Mouse (Mus musculus) stomach, postnatal 0 days (tissue): ENCODE measurements around the gene Kalrn. TPM values are rescaled to one million over a fixed set of nuclear protein-coding genes. Genes with fewer than 3 reads are reported as not detected.
"Not testable (repeated sequence)": the region's sequence is repeated elsewhere in the genome, so short reads cannot be mapped to it uniquely, and the experiment has no call there.

Source experiments
- ATAC-seq: fragments of 200-750 bp; cut with Nextera tagmentation; 2 replicates; pipeline ENCODE4 v1.8.0; 2017; ENCODE audit not compliant: low FRiP score, low TSS enrichment
- DNase-seq: peaks from one replicate; pipeline ENCODE4 v3.0.0-alpha.2; 2016; ENCODE audit warnings: low spot score
- H3K27ac ChIP-seq: fragments of 300-500 bp; sonication (generic); replicated peaks from 2 replicates; pipeline ENCODE4 v1.5.1; 2014; ENCODE audit warnings: mild to moderate bottlenecking, control low read depth
- H3K27me3 ChIP-seq: fragments of 300-500 bp; sonication (generic); 2 replicates; pipeline ENCODE4 v1.6.1; 2014; ENCODE audit warnings: low read length; ENCODE audit not compliant: control insufficient read depth, insufficient read depth
- H3K36me3 ChIP-seq: fragments of 300-500 bp; sonication (generic); 2 replicates; pipeline ENCODE4 v1.6.1; 2014; ENCODE audit warnings: low read length, mixed read lengths; ENCODE audit not compliant: control insufficient read depth, insufficient read depth
- H3K4me1 ChIP-seq: fragments of 300-500 bp; sonication (generic); replicated peaks from 2 replicates; pipeline ENCODE4 v1.6.1; 2014; ENCODE audit warnings: antibody characterized with exemption; ENCODE audit not compliant: control insufficient read depth, insufficient read depth
- H3K4me2 ChIP-seq: fragments of 300-500 bp; sonication (generic); replicated peaks from 2 replicates; pipeline ENCODE4 v1.6.1; 2014; ENCODE audit warnings: low read depth, mild to moderate bottlenecking, control low read depth, moderate library complexity
- H3K4me3 ChIP-seq: fragments of 300-500 bp; sonication (generic); 2 replicates; pipeline ENCODE4 v1.5.1; 2014; ENCODE audit warnings: low read depth, low read length, control low read depth
- H3K9ac ChIP-seq: fragments of 300-500 bp; sonication (generic); 2 replicates; pipeline ENCODE4 v1.6.1; 2014; ENCODE audit warnings: mild to moderate bottlenecking, low read length, control low read depth, mixed read lengths
- H3K9me3 ChIP-seq: fragments of 300-500 bp; sonication (generic); 2 replicates; pipeline ENCODE4 v1.6.1; 2016; ENCODE audit warnings: low read length; ENCODE audit not compliant: control insufficient read depth
- CTCF ChIP-seq: IDR thresholded peaks from 2 replicates; pipeline ENCODE4 v1.5.1; 2016; ENCODE audit warnings: antibody characterized with exemption, low read depth, mild to moderate bottlenecking, moderate library complexity
- EP300 ChIP-seq: optimal IDR thresholded peaks from 2 replicates; pipeline ENCODE3; 2016; ENCODE audit warnings: antibody characterized with exemption
- WGBS: fragments of 180-500 bp; shearing (Covaris S2); extraction: QIAGEN DNeasy Blood & Tissue Kit; methylation state at CpG from one replicate; pipeline ENCODE4 v1.1.7; 2014; 5-methylcytosine and 5-hydroxymethylcytosine counted together
- polyA plus RNA-seq: library from polyadenylated mRNA; unstranded; fragments of >200 nt; fragmentation: Nextera tagmentation; extraction: Ambion mirVana; gene quantifications from 2 replicates; pipeline ENCODE4 v1.2.1, GENCODE M21; 2015

Kalrn gene
- polyA plus RNA-seq, 1 experiment from 2014 or later, result 14.4 TPM

GRCm38 (mm10) chr16:34084135-34084920, 489.0 kb downstream of the Kalrn start:
- no peaks in the 10 kb centered on the region for H3K36me3 ChIP-seq
- no peak overlapping the region for H3K4me2 ChIP-seq
- H3K27me3 ChIP-seq, result no peaks in the 10 kb centered on the region
- H3K4me1 ChIP-seq, result peaks cover 4% of the 10 kb centered on the region; the same call in 1 of the 2 replicates
- DNase-seq (no peak), ATAC-seq (no peak)
- H3K27ac ChIP-seq, result no peak overlapping the region
- no peak overlapping the region for H3K9ac ChIP-seq
- TF ChIP-seq EP300 (no peak), CTCF (no peak)
- 68% methylated on average over 10 of the region's 10 CpGs for WGBS
- no peaks in the 10 kb centered on the region for H3K9me3 ChIP-seq
- no peak overlapping the region for H3K4me3 ChIP-seq

- no peak for ATAC-seq
- H3K27ac ChIP-seq, result peak overlapping the region; percentile 83
- H3K4me1 ChIP-seq, result peaks cover 4% of the 10 kb centered on the region; the same call in 1 of the 2 replicates
Measured at GRCm38 (mm10) chr16:34082494-34083469, 490.6 kb downstream of the Kalrn start.

GRCm38 (mm10) chr16:34081683-34082438, 491.5 kb downstream of the Kalrn start:
- peak overlapping the region; percentile 83 for H3K27ac ChIP-seq
- H3K4me1 ChIP-seq, result peaks cover 4% of the 10 kb centered on the region; the same call in 1 of the 2 replicates
- WGBS, result 31% methylated on average over 19 of the region's 19 CpGs
- DNase-seq (peak; percentile 53), ATAC-seq (peak; percentile 80)
- TF ChIP-seq CTCF (no peak), EP300 (no peak)
- H3K27me3 ChIP-seq, result no peaks in the 10 kb centered on the region
- H3K9ac ChIP-seq, result no peak overlapping the region
- H3K4me2 ChIP-seq, result no peak overlapping the region; the same call in 1 of the 2 replicates
- no peaks in the 10 kb centered on the region for H3K9me3 ChIP-seq
- no peaks in the 10 kb centered on the region for H3K36me3 ChIP-seq
- H3K4me3 ChIP-seq, result no peak overlapping the region

More at GRCm38 (mm10) chr16:34082494-34083469, 490.6 kb downstream of the Kalrn start:
- no peak overlapping the region for H3K4me3 ChIP-seq
- DNase-seq, result no peak
- WGBS, result 89% methylated on average over 5 of the region's 5 CpGs
- no peaks in the 10 kb centered on the region for H3K36me3 ChIP-seq
- H3K9me3 ChIP-seq, result no peaks in the 10 kb centered on the region
- no peak overlapping the region for H3K9ac ChIP-seq
- no peak overlapping the region for H3K4me2 ChIP-seq
- TF ChIP-seq EP300 (no peak), CTCF (peak; percentile 59)
- H3K27me3 ChIP-seq, result no peaks in the 10 kb centered on the region

- H3K4me1 ChIP-seq, H3K9ac ChIP-seq, H3K4me3 ChIP-seq, H3K36me3 ChIP-seq, DNase-seq, H3K27me3 ChIP-seq, H3K4me2 ChIP-seq, H3K9me3 ChIP-seq: not testable (repeated sequence)
- peak overlapping the region; percentile 83 for H3K27ac ChIP-seq
- peak; percentile 49; the same call in 1 of the 2 replicates for ATAC-seq
Measured at GRCm38 (mm10) chr16:34081314-34081682, 492.0 kb downstream of the Kalrn start.

GRCm38 (mm10) chr16:34080818-34081217, 492.5 kb downstream of the Kalrn start:
- peak overlapping the region; percentile 83 for H3K27ac ChIP-seq
- TF ChIP-seq CTCF (no peak), EP300 (no peak)
- H3K4me1 ChIP-seq, result peaks cover 4% of the 10 kb centered on the region; the same call in 1 of the 2 replicates
- no peak overlapping the region for H3K4me3 ChIP-seq
- DNase-seq (no peak), ATAC-seq (peak; percentile 44; the same call in 1 of the 2 replicates)
- no peak overlapping the region for H3K4me2 ChIP-seq
- WGBS, result 25% methylated on average over 6 of the region's 6 CpGs
- H3K9ac ChIP-seq, result no peak overlapping the region
- no peaks in the 10 kb centered on the region for H3K9me3 ChIP-seq
- no peaks in the 10 kb centered on the region for H3K27me3 ChIP-seq
- H3K36me3 ChIP-seq, result no peaks in the 10 kb centered on the region
